In the genomic region with DNA sequence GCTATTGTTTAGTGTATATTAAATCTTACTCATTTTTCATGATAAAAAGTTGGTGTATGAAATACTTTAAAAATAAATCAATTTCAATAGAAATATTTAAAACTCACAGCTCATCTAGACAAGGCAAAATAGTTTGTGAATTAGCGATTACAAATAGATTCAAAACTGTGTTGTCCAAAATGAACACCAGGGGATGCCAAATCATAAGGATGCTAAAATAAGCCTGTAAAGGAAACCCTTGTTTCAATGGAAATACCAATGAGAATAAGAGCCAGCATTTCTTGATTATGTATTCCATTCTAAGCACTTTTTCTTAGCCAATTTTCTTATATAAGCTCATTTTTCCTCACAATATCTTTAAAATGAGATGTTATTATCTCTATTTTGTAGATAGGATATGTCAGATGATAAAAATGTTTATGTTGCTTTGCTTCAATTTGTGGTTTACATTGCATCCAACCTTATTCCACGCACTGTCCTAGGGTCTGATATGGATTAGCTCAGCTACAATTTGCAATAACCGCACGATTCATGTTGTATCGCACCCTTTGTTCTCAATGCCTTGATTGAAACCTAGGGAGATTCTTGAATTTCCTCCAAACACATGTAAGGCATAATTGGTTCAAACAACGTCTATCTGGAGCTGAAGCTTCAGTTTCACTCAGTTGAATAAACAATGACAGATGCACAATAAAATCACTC, we compare ENCODE assay signal across 8 mouse cellular contexts. TPM values are rescaled to one million over a fixed set of nuclear protein-coding genes. Genes with fewer than 3 reads are reported as not detected.
DNase-seq lines count a peak whose midpoint lies in the region; ATAC-seq and TF ChIP-seq lines count a peak whose summit lies in the region.

No protein-coding gene starts in this region.

- no peaks in the 10 kb centered on the region for H3K36me3 ChIP-seq in limb, embryonic 14.5 days (ENCODE audit: control insufficient read depth, insufficient read depth, low read length)
- H3K36me3 ChIP-seq in limb, embryonic 10.5 days: no peaks in the 10 kb centered on the region

- no peaks in the 10 kb centered on the region for H3K9me3 ChIP-seq in limb, embryonic 14.5 days (ENCODE audit: control insufficient read depth, low read length)
- H3K9me3 ChIP-seq in limb, embryonic 10.5 days (replicated peaks): no peaks in the 10 kb centered on the region

- no peak overlapping the region for H3K4me3 ChIP-seq in gastrocnemius, adult 2 months
- no peak overlapping the region for H3K4me3 ChIP-seq in limb, embryonic 14.5 days (replicated peaks; ENCODE audit: low read length)
- H3K4me3 ChIP-seq in limb, embryonic 10.5 days: no peak overlapping the region

- no peak; the same call in 1 of the 2 replicates for ATAC-seq in limb, embryonic 14.5 days (ENCODE audit: low FRiP score, low read depth)
- no peak for ATAC-seq in erythroblast, adult 5-6 weeks (replicated peaks; ENCODE audit: low FRiP score, poor library complexity, severe bottlenecking)

- no peak for TF ChIP-seq POLR2A in limb, embryonic 14.5 days (IDR thresholded peaks at IDR 0.05; ENCODE audit: borderline replicate concordance, extremely low read depth, insufficient read depth, insufficient read length)
- no peak for TF ChIP-seq POLR2A in brain, embryonic 14.5 days (IDR thresholded peaks at IDR 0.05; ENCODE audit: borderline replicate concordance, extremely low read depth, insufficient read depth, insufficient read length, poor library complexity, severe bottlenecking)

- WGBS in limb, embryonic 14.5 days: 78% methylated on average over 6 of the region's 6 CpGs
- 90% methylated on average over 6 of the region's 6 CpGs for WGBS in limb, embryonic 10.5 days

- H3K9ac ChIP-seq in limb, embryonic 14.5 days (ENCODE audit: low read depth, low read length, severe bottlenecking): no peak overlapping the region

- H3K27ac ChIP-seq in gastrocnemius, adult 2 months: no peak overlapping the region
- H3K27ac ChIP-seq in limb, embryonic 14.5 days (replicated peaks; ENCODE audit: low read depth, low read length): no peak overlapping the region
- no peak overlapping the region for H3K27ac ChIP-seq in limb, embryonic 10.5 days

- H3K4me2 ChIP-seq in limb, embryonic 14.5 days (replicated peaks; ENCODE audit: low read depth, low read length, severe bottlenecking): no peak overlapping the region

- peak; percentile 82 for TF ChIP-seq CTCF in gastrocnemius, adult 2 months (IDR thresholded peaks at IDR 0.05)
- no peak for TF ChIP-seq CTCF in brain, embryonic 14.5 days (IDR thresholded peaks at IDR 0.05; ENCODE audit: borderline replicate concordance, extremely low read depth, insufficient read depth, insufficient read length)

- H3K4me1 ChIP-seq in limb, embryonic 14.5 days (ENCODE audit: control insufficient read depth, insufficient read depth, low read length): no peaks in the 10 kb centered on the region; the same call in 1 of the 2 replicates
- H3K4me1 ChIP-seq in limb, embryonic 10.5 days: no peaks in the 10 kb centered on the region

- intact Hi-C loops in gastrocnemius, adult 2 months (cut with DNase I): no loop called here
- intact Hi-C loops in gastrocnemius, postnatal 14 days (cut with DNase I; ENCODE audit: low total_unique reads): no loop called here

- DNase-seq in gastrocnemius, adult 2 months: no peak
- no peak for DNase-seq in gastrocnemius, postnatal 14 days
- peak; percentile 48 for DNase-seq in limb, embryonic 14.5 days (ENCODE audit: low spot score)
- no peak for DNase-seq in limb, embryonic 10.5 days (ENCODE audit: low spot score)
- DNase-seq in brain, embryonic 14.5 days (ENCODE audit: low read depth): peak; percentile 78
- DNase-seq in mesoderm, embryonic 11.5 days (ENCODE audit: low read depth, low spot score): peak; percentile 12
- no peak for DNase-seq in testis, postnatal 14 days (ENCODE audit: low spot score)

- no peaks in the 10 kb centered on the region for H3K27me3 ChIP-seq in limb, embryonic 14.5 days (ENCODE audit: control insufficient read depth, insufficient read depth, low read length)
- no peaks in the 10 kb centered on the region for H3K27me3 ChIP-seq in limb, embryonic 10.5 days (ENCODE audit: low read depth, poor library complexity, severe bottlenecking)

RNA-seq across cellular contexts. Expression of gene Tpd52l1, which starts 20.2 kb away (rescaled TPM):
- 10 to 100 TPM; 20.5 to 34.2 TPM for total RNA-seq in gastrocnemius, adult 2 months (2021)
- total RNA-seq in gastrocnemius, postnatal 14 days (2021): 10 to 100 TPM; 16.8 to 21.0 TPM
- polyA plus RNA-seq in limb, embryonic 14.5 days (2012; rRNA removed): 23.6 and 31.7 TPM in 2 replicates
- 44.8 and 47.2 TPM in 2 replicates for polyA plus RNA-seq in limb, embryonic 14.5 days (2014; fragmentation: Nextera tagmentation; extraction: Ambion mirVana)
- polyA plus RNA-seq in limb, embryonic 10.5 days (2016; fragmentation: Nextera tagmentation; extraction: Ambion mirVana): 31.7 and 33.9 TPM in 2 replicates
- polyA plus RNA-seq in brain, embryonic 14.5 days (2012; rRNA removed): 13.7 and 18.0 TPM in 2 replicates
- total RNA-seq in erythroblast, adult 5-6 weeks (2015; ENCODE audit: low replicate concordance): not detected in 2 replicates
- not detected in 2 replicates for total RNA-seq in erythroblast, adult 5-6 weeks (2017; ENCODE audit: low replicate concordance)

Comparison
In these comparisons a context has a peak if more than half of its experiments do, and no peak if none do; other contexts are left out.
1. DNase-seq: peak in limb, embryonic 14.5 days (single experiment), brain, embryonic 14.5 days (single experiment) and mesoderm, embryonic 11.5 days (single experiment); none in gastrocnemius, adult 2 months (single experiment), gastrocnemius, postnatal 14 days (single experiment), limb, embryonic 10.5 days (single experiment) and testis, postnatal 14 days (single experiment).
2. RNA of gene Tpd52l1, which starts 20.2 kb away (total RNA-seq): 20.5 to 34.2 TPM in gastrocnemius, adult 2 months and 16.8 to 21.0 TPM in gastrocnemius, postnatal 14 days; not detected in erythroblast, adult 5-6 weeks; every median in the first group is over 10 times any median in the second.